Mouse (Mus musculus) hindbrain, embryonic 12.5 days (tissue): ENCODE results near the gene Gm7075. TPM values are rescaled to one million over a fixed set of nuclear protein-coding genes. Genes with fewer than 3 reads are reported as not detected.
A peak's percentile ranks its signal among the peaks of the same experiment; 100 is the strongest.
"Not testable (repeated sequence)": the region's sequence is repeated elsewhere in the genome, so short reads cannot be mapped to it uniquely, and the experiment has no call there.

Source experiments
- ATAC-seq: fragments of 200-750 bp; cut with Nextera tagmentation; 2 replicates; pipeline ENCODE4 v1.8.0; 2017; ENCODE audit warnings: moderate TSS enrichment; ENCODE audit not compliant: low FRiP score
- H3K27ac ChIP-seq: fragments of 300-500 bp; sonication (generic); 2 replicates; pipeline ENCODE4 v1.5.1; 2016; ENCODE audit warnings: mild to moderate bottlenecking
- H3K27me3 ChIP-seq: fragments of 300-500 bp; sonication (generic); 2 replicates; pipeline ENCODE4 v1.6.1; 2016; ENCODE audit warnings: mild to moderate bottlenecking
- H3K36me3 ChIP-seq: fragments of 300-500 bp; sonication (generic); 2 replicates; pipeline ENCODE4 v1.6.1; 2016; ENCODE audit warnings: mild to moderate bottlenecking
- H3K4me1 ChIP-seq: fragments of 300-500 bp; sonication (generic); 2 replicates; pipeline ENCODE4 v1.6.1; 2016
- H3K4me2 ChIP-seq: fragments of 300-500 bp; sonication (generic); replicated peaks from 2 replicates; pipeline ENCODE4 v1.6.1; 2016; ENCODE audit warnings: mild to moderate bottlenecking
- H3K4me3 ChIP-seq: fragments of 300-500 bp; sonication (generic); 2 replicates; pipeline ENCODE4 v1.5.1; 2016; ENCODE audit warnings: mild to moderate bottlenecking
- H3K9ac ChIP-seq: fragments of 300-500 bp; sonication (generic); 2 replicates; pipeline ENCODE4 v1.6.1; 2016; ENCODE audit warnings: mild to moderate bottlenecking, moderate library complexity
- H3K9me3 ChIP-seq: fragments of 300-500 bp; sonication (generic); replicated peaks from 2 replicates; pipeline ENCODE4 v1.6.1; 2016; ENCODE audit warnings: mild to moderate bottlenecking
- WGBS: fragments of 180-500 bp; shearing (Covaris S2); methylation state at CpG from one replicate; pipeline ENCODE4 v1.1.7; 2016; 5-methylcytosine and 5-hydroxymethylcytosine counted together
- polyA plus RNA-seq: library from polyadenylated mRNA; unstranded; fragments of >200 nt; fragmentation: Nextera tagmentation; extraction: Ambion mirVana; gene quantifications from 2 replicates; pipeline ENCODE4 v1.2.1, GENCODE M21; 2016

The Gm7075 gene
- not detected in 2 replicates for polyA plus RNA-seq

GRCm38 (mm10) chr10:63421739-63422735, at the start of gene Gm7075:
TSS of gene Gm7075 (minus strand) at chr10:63421789.
- no peaks in the 10 kb centered on the region for H3K36me3 ChIP-seq
- no peak within 1 kb of the TSS for H3K9ac ChIP-seq
- H3K27me3 ChIP-seq, result no peaks in the 10 kb centered on the region
- H3K4me3 ChIP-seq, result no peak within 1 kb of the TSS
- 89% methylated on average over 18 of the region's 18 CpGs for WGBS
- H3K9me3 ChIP-seq, result no peaks in the 10 kb centered on the region
- ATAC-seq, result no peak
- no peaks in the 10 kb centered on the region for H3K4me1 ChIP-seq
- H3K4me2 ChIP-seq, result no peak within 1 kb of the TSS
- H3K27ac ChIP-seq, result no peak within 1 kb of the TSS

- Histone ChIP-seq H3K9ac (no peak overlapping the region), H3K9me3 (no peaks in the 10 kb centered on the region), H3K27me3 (no peaks in the 10 kb centered on the region), H3K4me2 (no peak overlapping the region), H3K27ac (no peak overlapping the region), H3K4me1 (no peaks in the 10 kb centered on the region), H3K36me3 (no peaks in the 10 kb centered on the region), H3K4me3 (no peak overlapping the region)
- no peak for ATAC-seq
- WGBS, result 73% methylated on average over 5 of the region's 5 CpGs
Observed at GRCm38 (mm10) chr10:63460935-63461334, 39.3 kb upstream of the Gm7075 start.

- no peak overlapping the region for H3K9ac ChIP-seq
- no peaks in the 10 kb centered on the region for H3K36me3 ChIP-seq
- WGBS, result 83% methylated on average over 17 of the region's 17 CpGs
- no peaks in the 10 kb centered on the region for H3K9me3 ChIP-seq
- H3K4me2 ChIP-seq, result no peak overlapping the region
- H3K4me1 ChIP-seq, result no peaks in the 10 kb centered on the region
- H3K27me3 ChIP-seq, result no peaks in the 10 kb centered on the region
- no peak for ATAC-seq
- H3K27ac ChIP-seq, result no peak overlapping the region
- H3K4me3 ChIP-seq, result no peak overlapping the region
Observed at GRCm38 (mm10) chr10:63457292-63458128, 35.9 kb upstream of the Gm7075 start.

GRCm38 (mm10) chr10:63455110-63455878, 33.7 kb upstream of the Gm7075 start:
- H3K4me3 ChIP-seq, result no peak overlapping the region
- ATAC-seq, result peak; percentile 61; the same call in 1 of the 2 replicates
- peak overlapping the region; percentile 35; the same call in 1 of the 2 replicates for H3K27ac ChIP-seq
- WGBS, result 48% methylated on average over 8 of the region's 8 CpGs
- H3K4me2 ChIP-seq, result no peak overlapping the region
- no peaks in the 10 kb centered on the region for H3K36me3 ChIP-seq
- no peaks in the 10 kb centered on the region for H3K27me3 ChIP-seq
- no peaks in the 10 kb centered on the region for H3K4me1 ChIP-seq
- no peaks in the 10 kb centered on the region for H3K9me3 ChIP-seq
- no peak overlapping the region for H3K9ac ChIP-seq

GRCm38 (mm10) chr10:63453926-63454325, 32.3 kb upstream of the Gm7075 start:
- no peak for ATAC-seq
- no peaks in the 10 kb centered on the region for H3K9me3 ChIP-seq
- 93% methylated on average over 4 of the region's 4 CpGs for WGBS

GRCm38 (mm10) chr10:63444602-63445387, 23.2 kb upstream of the Gm7075 start:
- H3K36me3 ChIP-seq, H3K9me3 ChIP-seq, H3K27me3 ChIP-seq, H3K4me1 ChIP-seq, H3K27ac ChIP-seq, H3K4me3 ChIP-seq, H3K4me2 ChIP-seq, ATAC-seq, H3K9ac ChIP-seq: not testable (repeated sequence)
- 91% methylated on average over 13 of the region's 13 CpGs for WGBS

More at GRCm38 (mm10) chr10:63453926-63454325, 32.3 kb upstream of the Gm7075 start:
- no peaks in the 10 kb centered on the region for H3K36me3 ChIP-seq
- H3K27me3 ChIP-seq, result no peaks in the 10 kb centered on the region
- no peaks in the 10 kb centered on the region for H3K4me1 ChIP-seq
- H3K27ac ChIP-seq, result no peak overlapping the region
- no peak overlapping the region for H3K4me3 ChIP-seq
- no peak overlapping the region for H3K9ac ChIP-seq
- H3K4me2 ChIP-seq, result no peak overlapping the region

GRCm38 (mm10) chr10:63439694-63440228, 18.2 kb upstream of the Gm7075 start:
- H3K27ac ChIP-seq, result no peak overlapping the region
- H3K9me3 ChIP-seq, result no peaks in the 10 kb centered on the region
- no peaks in the 10 kb centered on the region for H3K36me3 ChIP-seq
- no peak overlapping the region for H3K9ac ChIP-seq
- no peak overlapping the region for H3K4me2 ChIP-seq
- no peaks in the 10 kb centered on the region for H3K27me3 ChIP-seq
- ATAC-seq, result no peak
- WGBS, result 76% methylated on average over 7 of the region's 7 CpGs
- H3K4me3 ChIP-seq, result no peak overlapping the region
- no peaks in the 10 kb centered on the region for H3K4me1 ChIP-seq

GRCm38 (mm10) chr10:63438736-63439262, 17.2 kb upstream of the Gm7075 start:
- H3K9me3 ChIP-seq, result no peaks in the 10 kb centered on the region
- no peak overlapping the region for H3K4me2 ChIP-seq
- H3K27me3 ChIP-seq, result no peaks in the 10 kb centered on the region
- H3K27ac ChIP-seq, result no peak overlapping the region
- no peaks in the 10 kb centered on the region for H3K4me1 ChIP-seq
- no peak for ATAC-seq
- no peak overlapping the region for H3K9ac ChIP-seq
- H3K36me3 ChIP-seq, result no peaks in the 10 kb centered on the region
- no peak overlapping the region for H3K4me3 ChIP-seq

GRCm38 (mm10) chr10:63432887-63433286, 11.3 kb upstream of the Gm7075 start:
- no peaks in the 10 kb centered on the region for H3K27me3 ChIP-seq
- H3K27ac ChIP-seq, result no peak overlapping the region
- H3K36me3 ChIP-seq, result no peaks in the 10 kb centered on the region
- 90% methylated on average over 2 of the region's 2 CpGs for WGBS
- no peaks in the 10 kb centered on the region for H3K4me1 ChIP-seq
- H3K4me2 ChIP-seq, result no peak overlapping the region
- H3K9me3 ChIP-seq, result no peaks in the 10 kb centered on the region
- no peak overlapping the region for H3K9ac ChIP-seq
- ATAC-seq, result no peak
- no peak overlapping the region for H3K4me3 ChIP-seq

- no peaks in the 10 kb centered on the region for H3K36me3 ChIP-seq
- ATAC-seq, result no peak
- no peak overlapping the region for H3K4me2 ChIP-seq
- H3K27ac ChIP-seq, result no peak overlapping the region
- no peaks in the 10 kb centered on the region for H3K27me3 ChIP-seq
- no peak overlapping the region for H3K9ac ChIP-seq
- H3K4me3 ChIP-seq, result no peak overlapping the region
- no peaks in the 10 kb centered on the region for H3K9me3 ChIP-seq
- H3K4me1 ChIP-seq, result no peaks in the 10 kb centered on the region
- 90% methylated on average over 8 of the region's 8 CpGs for WGBS
Observed at GRCm38 (mm10) chr10:63432099-63432498, 10.5 kb upstream of the Gm7075 start.

GRCm38 (mm10) chr10:63431221-63431736, 9.7 kb upstream of the Gm7075 start:
- H3K9me3 ChIP-seq, result no peaks in the 10 kb centered on the region
- no peak overlapping the region for H3K27ac ChIP-seq
- 93% methylated on average over 7 of the region's 7 CpGs for WGBS
- H3K36me3 ChIP-seq, result no peaks in the 10 kb centered on the region
- ATAC-seq, result no peak
- H3K4me1 ChIP-seq, result no peaks in the 10 kb centered on the region
- H3K27me3 ChIP-seq, result no peaks in the 10 kb centered on the region
- no peak overlapping the region for H3K4me3 ChIP-seq
- H3K9ac ChIP-seq, result no peak overlapping the region
- no peak overlapping the region for H3K4me2 ChIP-seq
